Mouse (Mus musculus): Measurements from ENCODE around the gene Pcp4l1.
"Not testable (repeated sequence)": the region's sequence is repeated elsewhere in the genome, so short reads cannot be mapped to it uniquely, and the experiment has no call there.

The Pcp4l1 gene

DNA sequence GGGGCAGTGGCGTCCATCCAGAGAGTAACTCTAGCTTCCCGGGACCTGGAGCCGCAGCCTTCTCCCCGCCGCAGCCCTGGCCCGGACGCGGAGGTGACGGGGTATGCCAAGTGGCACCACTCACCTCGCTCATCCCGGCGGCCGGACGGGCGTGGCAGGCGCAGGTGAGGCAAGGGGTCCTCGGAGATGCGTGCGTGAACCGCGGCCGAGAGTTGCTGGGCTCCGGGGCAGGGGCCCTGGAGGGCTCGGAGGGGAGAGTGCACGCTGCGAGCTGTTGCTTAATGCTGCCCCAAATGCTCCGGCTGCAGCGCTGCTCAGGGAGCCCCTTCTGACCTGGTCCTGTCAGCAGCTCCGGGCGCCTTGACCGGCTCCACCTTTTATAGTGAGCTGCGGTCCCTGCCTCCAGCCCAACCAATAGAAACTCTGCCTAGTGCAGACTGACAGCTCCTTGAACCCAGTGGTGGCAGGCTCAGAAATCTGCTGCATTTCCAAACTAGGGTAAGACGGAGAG lies at the start of gene Pcp4l1:
Pcp4l1 (minus strand) TSS at position 382 of the 511 bp plus-strand sequence.
- peak; percentile 52 for DNase-seq (ENCODE audit: low read depth, low spot score)

GRCm38 (mm10) chr1:171245353-171245752 lies 49.3 kb upstream of the Pcp4l1 start:
- no peak for DNase-seq (ENCODE audit: low read depth, low spot score)

DNA sequence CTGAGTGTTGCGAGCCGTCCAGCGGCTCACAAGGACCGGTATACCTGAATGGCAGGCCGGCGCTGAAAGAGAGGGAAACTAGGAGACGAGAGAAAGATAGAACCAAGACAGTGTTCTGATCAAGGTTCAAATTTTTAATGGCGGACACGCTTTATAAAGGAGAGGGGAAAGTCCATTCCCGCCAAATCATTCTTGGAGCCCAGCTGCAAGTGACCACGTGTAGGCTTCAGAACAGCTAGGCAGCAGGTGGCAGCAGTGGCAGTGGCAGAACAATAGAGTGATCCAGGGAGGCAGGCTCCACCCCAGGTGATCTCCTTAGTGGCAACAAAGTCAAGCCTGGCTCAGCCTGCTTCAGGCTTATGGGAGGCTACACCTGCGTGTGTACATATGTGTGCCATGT lies 45.9 kb upstream of the Pcp4l1 start:
- DNase-seq (ENCODE audit: low read depth, low spot score) = not testable (repeated sequence)

DNA sequence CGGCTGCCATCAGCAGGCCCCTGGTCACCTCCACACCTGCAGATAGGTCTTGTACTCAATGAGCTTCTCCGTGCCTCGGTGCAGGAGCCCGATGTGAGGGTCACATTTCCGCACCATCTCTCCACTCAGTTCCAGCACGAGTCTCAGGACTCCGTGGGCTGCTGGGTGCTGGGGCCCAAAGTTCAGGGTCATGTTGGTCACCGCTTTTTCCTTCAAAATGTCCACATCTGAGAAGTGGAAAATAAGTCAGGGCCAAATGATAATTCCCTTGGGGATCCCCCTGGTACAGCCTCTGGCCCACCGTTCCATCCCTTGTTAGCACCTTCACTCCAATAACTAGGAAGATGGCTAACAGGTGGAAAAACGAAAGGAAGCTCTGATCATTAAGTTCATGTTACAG lies 44.8 kb upstream of the Pcp4l1 start:
- no peak for DNase-seq (ENCODE audit: low read depth, low spot score)

- no peak for DNase-seq (ENCODE audit: low read depth, low spot score)
These were observed 44.1 kb upstream of the Pcp4l1 start for GRCm38 (mm10) chr1:171239992-171240744.

DNA sequence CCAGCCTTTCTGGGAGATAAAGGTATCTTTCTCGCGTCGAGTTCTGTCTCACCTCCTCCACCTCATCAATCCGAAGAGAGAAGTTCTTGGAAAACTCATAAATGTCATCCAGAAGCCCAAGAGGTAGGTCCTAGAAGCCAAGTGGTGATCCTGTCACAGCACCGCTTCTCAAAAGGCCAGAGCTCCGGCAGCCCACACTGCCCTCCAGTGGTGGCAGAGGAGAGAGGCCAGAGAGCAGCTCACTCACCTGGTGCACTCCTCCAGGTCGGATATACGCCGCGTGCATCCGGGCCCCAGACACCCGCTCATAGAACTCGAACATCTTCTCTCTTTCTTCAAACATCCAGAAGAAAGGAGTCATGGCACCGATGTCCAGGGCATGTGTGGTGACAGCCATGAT lies 42.4 kb upstream of the Pcp4l1 start:
- DNase-seq (ENCODE audit: low read depth, low spot score) = no peak

- DNase-seq (ENCODE audit: low read depth, low spot score) = no peak
These were observed 41.4 kb upstream of the Pcp4l1 start for GRCm38 (mm10) chr1:171237438-171237837.

GRCm38 (mm10) chr1:171235791-171236190 lies 39.7 kb upstream of the Pcp4l1 start:
- no peak for DNase-seq (ENCODE audit: low read depth, low spot score)

DNA sequence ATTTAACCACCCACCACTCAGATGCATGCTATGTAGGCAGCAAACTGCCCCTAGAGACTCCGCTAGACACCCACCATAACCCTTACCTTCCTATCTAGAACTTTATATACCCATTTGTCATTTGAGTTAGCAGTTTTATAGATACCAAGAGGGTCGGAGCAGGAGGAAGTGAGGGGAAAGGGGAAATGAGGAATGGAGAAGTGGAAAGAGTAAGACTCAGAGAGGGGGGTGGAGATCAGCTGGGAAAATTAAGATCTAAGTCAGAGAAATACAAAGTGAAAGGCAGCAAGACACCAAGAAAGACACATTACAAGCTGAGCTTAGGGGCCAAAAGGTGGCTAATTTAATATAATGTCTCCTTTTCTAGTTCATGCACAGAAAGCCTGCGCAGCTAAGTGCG lies 38.5 kb upstream of the Pcp4l1 start:
- no peak for DNase-seq (ENCODE audit: low read depth, low spot score)

GRCm38 (mm10) chr1:171234126-171234525 lies 38.1 kb upstream of the Pcp4l1 start, which contains the start of gene Fcer1g:
Fcer1g (minus strand) TSS chr1:171234365.
- DNase-seq (ENCODE audit: low read depth, low spot score) = no peak

- no peak for DNase-seq (ENCODE audit: low read depth, low spot score)
These were observed 37.0 kb upstream of the Pcp4l1 start for GRCm38 (mm10) chr1:171232800-171233730.

DNA sequence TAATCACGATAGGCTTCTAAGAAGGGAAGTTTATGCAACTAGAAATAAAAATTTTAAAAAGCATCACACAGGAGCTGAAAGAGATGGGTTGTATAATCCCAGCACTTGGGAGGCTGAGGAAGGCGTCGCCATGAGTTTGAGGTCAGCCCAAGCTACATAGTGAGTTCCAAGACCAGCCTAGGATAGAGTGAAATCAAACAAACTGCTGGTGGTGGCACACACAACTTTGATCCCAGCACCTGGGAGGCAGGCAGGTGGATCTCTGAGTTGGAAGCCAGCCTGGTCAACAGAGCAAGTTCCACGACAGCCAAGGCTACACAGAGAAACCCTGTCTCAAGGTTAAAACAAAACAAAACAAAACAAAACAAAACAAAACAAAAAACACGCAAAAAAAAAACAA lies 36.3 kb upstream of the Pcp4l1 start:
- DNase-seq (ENCODE audit: low read depth, low spot score) = no peak

DNA sequence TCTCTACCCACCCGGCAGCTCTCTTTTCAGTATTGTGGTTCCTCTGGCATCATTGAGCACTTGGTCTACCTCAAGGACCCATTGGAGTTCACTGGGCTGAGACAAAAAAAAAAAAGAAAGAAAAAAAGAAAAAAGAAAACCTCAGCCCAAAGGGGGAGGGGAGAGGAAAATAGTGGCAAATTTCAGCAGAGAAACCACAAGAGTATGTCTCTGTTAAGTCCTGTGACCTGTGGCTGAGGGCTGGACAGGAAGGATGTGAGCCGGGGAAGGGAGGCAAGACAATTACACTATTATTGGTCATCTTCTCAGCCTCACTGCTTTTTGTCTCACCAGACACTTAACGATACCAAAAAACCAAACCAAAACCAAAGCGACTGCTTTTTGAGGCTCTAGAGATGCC lies 35.8 kb upstream of the Pcp4l1 start:
- DNase-seq (ENCODE audit: low read depth, low spot score) = no peak

- no peak for DNase-seq (ENCODE audit: low read depth, low spot score)
These were observed 34.1 kb upstream of the Pcp4l1 start for GRCm38 (mm10) chr1:171230215-171230614.

- no peak for DNase-seq (ENCODE audit: low read depth, low spot score)
These were observed 33.7 kb upstream of the Pcp4l1 start for GRCm38 (mm10) chr1:171229750-171230149.

GRCm38 (mm10) chr1:171227879-171228278 lies 31.8 kb upstream of the Pcp4l1 start:
- DNase-seq (ENCODE audit: low read depth, low spot score) = no peak

DNA sequence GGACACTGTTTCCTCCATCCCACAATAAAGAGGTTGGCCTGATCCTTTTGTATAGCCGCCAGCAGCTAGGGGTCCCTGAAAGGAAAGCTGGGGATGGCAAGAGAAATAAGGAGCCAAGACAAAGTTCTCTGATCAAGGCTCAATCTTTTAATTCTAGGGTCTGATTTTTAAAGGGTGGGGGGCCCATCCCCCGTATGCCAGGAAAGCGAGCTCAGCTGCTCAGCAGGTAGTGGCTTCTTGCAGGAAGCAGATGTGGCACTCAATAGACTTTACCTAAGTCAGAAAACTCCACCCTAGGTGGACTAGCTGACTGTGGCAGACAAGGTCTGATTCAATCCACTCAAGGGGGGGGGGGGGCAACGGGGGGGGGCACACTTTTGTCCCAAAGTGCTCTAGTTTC lies 30.7 kb upstream of the Pcp4l1 start:
- DNase-seq (ENCODE audit: low read depth, low spot score) = no peak

GRCm38 (mm10) chr1:171224857-171225256 lies 28.8 kb upstream of the Pcp4l1 start, which contains the start of gene Apoa2:
Apoa2 (plus strand) TSS chr1:171225054.
- DNase-seq (ENCODE audit: low read depth, low spot score) = no peak

DNA sequence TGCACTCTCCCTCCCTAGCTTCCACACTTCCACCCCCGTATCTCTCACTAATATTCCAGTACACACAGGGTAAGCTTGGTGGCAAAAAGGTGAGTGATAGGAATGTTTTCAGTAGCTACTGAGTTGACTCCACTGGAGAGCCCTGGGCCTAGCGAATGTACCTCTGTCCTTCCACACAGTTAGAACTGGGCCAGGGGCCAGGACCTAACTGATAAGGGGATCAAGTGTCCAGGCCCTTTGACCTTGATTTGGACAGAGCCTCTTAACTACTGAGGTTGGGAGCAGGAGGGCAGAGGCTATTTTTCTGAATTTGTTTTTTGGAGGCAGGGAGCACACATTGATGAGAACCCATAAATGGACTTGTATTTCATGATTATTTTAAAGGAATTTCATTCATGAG lies 27.7 kb upstream of the Pcp4l1 start:
- DNase-seq (ENCODE audit: low read depth, low spot score) = no peak

GRCm38 (mm10) chr1:171223168-171223567 lies 27.1 kb upstream of the Pcp4l1 start:
- DNase-seq (ENCODE audit: low read depth, low spot score) = no peak

- peak; percentile 93 for DNase-seq (ENCODE audit: low read depth, low spot score)
These were observed 26.4 kb upstream of the Pcp4l1 start, which contains the start of gene Tomm40l for GRCm38 (mm10) chr1:171222238-171223155. Tomm40l (minus strand) TSS chr1:171222514.
